Mouse (Mus musculus): ENCODE measurements around the gene Ints4. TPM values are rescaled to one million over a fixed set of nuclear protein-coding genes. Genes with fewer than 3 reads are reported as not detected.
A peak's percentile ranks its signal among the peaks of the same experiment; 100 is the strongest.
"Not testable (repeated sequence)": the region's sequence is repeated elsewhere in the genome, so short reads cannot be mapped to it uniquely, and the experiment has no call there.

Ints4 gene
- 10 to 100 TPM; 22.7 to 22.8 TPM for total RNA-seq (2021)
- long read RNA-seq, experiment 1, partial matches to known transcripts: 0 of 9 reads
- long read RNA-seq, experiment 1, other reads (novel, unspliced or antisense): 5 of 9 reads
- long read RNA-seq, experiment 2, transcript Ints4-201 (23 exons, 3,240 nt): major isoform, 7 of 13 reads
- long read RNA-seq, experiment 2, partial matches to known transcripts: 3 of 13 reads
- long read RNA-seq, experiment 2, other reads (novel, unspliced or antisense): 3 of 13 reads

GRCm38 (mm10) chr7:97480821-97481339, at the start of gene Ints4:
Gene Ints4 (plus strand): TSS chr7:97480956.
- peak; percentile 93 for DNase-seq

GRCm38 (mm10) chr7:97433517-97433916, 47.2 kb upstream of the Ints4 start:
- not testable (repeated sequence) for DNase-seq

GRCm38 (mm10) chr7:97434517-97434916, 46.2 kb upstream of the Ints4 start:
- DNase-seq: no peak

DNA sequence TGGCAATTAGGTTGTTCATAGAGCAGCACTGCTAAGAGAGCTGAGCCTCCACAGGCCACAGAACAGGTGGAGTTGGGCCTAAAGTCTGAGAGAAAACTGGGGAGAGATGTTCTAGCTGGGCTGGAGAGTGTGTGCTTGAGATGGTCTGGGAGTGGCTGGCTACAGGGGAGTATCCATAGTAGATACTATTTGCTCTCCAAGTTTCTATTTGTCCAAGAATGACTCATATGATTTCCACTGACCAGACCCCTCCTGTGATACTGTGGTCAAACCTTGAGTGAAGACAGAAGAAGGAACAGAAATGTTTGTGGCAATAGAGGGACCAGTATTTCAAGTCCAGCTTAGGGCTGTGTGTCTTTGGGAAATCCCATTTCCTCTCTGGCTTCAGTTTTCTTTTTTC, 41.8 kb upstream of the Ints4 start:
- DNase-seq: no peak

- peak; percentile 67 for DNase-seq
Measured at GRCm38 (mm10) chr7:97446171-97446925, 34.4 kb upstream of the Ints4 start.

DNA sequence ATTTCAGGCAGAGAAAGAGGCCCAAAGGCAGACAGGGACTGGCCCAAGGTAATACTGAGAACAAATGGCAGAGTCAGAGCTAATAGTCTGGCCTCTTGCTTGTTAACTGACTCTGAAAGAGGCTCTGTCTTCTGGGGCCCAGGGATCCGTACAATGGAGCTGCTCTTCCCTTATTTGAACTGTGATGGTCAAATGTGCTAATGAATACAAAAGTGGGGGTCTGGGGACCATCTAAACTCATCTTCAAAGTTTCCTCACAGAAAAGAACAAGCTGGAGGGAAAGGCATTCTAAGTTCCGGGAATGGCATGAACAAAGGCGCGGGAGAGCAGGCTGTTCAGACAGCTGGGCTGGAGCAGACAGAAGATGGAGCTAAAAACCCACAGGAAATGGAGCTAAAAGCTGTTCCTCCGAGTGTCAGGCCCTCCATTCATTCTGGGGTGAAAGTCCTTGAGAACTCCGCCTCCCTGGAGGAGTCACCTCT, 33.7 kb upstream of the Ints4 start:
- no peak for DNase-seq

DNA sequence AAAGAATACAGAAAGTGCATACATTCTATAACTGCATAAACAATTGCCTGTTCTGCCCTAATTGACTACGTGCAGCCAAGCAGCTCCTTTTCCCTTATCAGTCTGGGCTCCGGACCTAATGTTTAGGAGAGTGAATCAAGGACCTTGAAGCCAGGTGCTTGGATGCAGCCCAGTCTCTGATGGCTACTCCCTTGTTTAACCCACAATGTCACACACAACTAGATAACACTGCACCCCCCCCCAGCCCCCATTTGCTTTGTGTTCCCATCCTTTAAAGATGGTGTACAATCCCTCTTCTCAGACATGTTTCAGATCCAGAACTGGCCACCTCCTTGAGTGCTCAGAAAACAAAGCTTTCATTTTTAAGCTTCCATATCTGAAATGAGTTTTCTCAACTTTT, 29.7 kb upstream of the Ints4 start, which contains the start of gene Kctd14:
Kctd14 (plus strand) TSS at position 301 of the 400 bp plus-strand sequence.
- DNase-seq: not testable (repeated sequence)

- DNase-seq: no peak
Measured at GRCm38 (mm10) chr7:97452196-97452595, 28.6 kb upstream of the Ints4 start.

GRCm38 (mm10) chr7:97453141-97453921, 27.4 kb upstream of the Ints4 start:
- peak; percentile 10 for DNase-seq

- DNase-seq: no peak
Measured at GRCm38 (mm10) chr7:97454795-97455194, 26.0 kb upstream of the Ints4 start.

- DNase-seq: no peak
Measured at GRCm38 (mm10) chr7:97455577-97455976, 25.2 kb upstream of the Ints4 start.

DNA sequence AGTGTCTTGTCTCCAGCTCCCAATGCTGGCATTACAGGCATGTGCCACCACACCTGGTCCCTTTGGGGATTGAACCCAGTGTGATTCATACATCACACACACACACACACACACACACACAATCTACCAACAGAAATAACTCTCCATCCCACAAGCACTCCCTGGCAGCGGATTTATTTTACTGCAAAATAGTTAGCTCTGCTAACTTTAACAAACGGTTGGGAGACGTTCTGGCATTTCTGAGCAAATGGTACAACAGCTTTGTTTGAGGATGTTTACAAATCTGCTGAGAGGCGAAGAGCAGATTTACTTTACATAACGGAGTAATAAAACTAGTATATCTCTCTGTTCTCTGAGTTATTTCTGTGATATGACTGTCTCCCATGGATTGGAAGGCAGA, 7.8 kb upstream of the Ints4 start:
- DNase-seq: no peak

- no peak for DNase-seq
Measured at GRCm38 (mm10) chr7:97479349-97479748, 1.4 kb upstream of the Ints4 start.

- DNase-seq: no peak
Measured at GRCm38 (mm10) chr7:97480290-97480689, 466 bp upstream of the Ints4 start.

DNA sequence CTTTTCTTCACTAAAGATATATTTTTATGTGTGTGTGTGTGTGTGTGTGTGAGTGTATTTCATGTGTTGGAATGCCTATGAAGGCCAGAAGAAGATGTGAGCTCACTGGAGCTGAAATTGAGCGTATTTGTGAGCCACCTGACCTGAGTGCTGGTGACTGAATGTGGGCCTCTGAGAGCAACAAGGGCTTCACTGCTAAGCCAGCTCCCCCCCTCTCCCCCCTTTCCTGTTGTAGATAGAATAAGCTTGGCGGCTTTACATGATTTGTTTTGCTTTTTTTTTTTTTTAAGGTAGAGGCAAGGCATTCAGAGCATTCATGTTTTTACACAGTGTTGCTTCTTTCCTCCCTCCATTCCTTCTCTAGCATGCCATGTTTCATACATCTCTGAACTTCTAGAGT, 2.6 kb downstream of the Ints4 start:
- no peak for DNase-seq

DNA sequence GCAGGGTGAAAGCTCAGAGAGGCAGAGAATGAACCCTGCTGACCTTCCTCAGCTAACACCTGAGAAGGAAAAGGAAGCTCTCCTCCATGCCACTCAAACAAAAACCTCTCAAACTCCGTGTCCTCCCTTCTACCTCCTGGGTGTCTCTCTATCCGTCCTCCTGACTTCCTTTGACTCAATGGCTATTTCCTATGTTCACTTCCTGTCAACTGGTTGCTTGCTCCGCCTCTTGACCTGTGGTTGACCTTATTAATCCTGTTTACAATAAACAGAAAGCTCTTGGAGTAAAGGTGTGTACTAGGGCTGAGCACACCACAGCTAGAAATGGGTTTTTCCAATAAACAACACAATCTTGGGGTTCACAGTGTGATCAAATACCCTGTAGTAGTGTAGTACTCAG, 10.4 kb downstream of the Ints4 start:
- no peak for DNase-seq

DNA sequence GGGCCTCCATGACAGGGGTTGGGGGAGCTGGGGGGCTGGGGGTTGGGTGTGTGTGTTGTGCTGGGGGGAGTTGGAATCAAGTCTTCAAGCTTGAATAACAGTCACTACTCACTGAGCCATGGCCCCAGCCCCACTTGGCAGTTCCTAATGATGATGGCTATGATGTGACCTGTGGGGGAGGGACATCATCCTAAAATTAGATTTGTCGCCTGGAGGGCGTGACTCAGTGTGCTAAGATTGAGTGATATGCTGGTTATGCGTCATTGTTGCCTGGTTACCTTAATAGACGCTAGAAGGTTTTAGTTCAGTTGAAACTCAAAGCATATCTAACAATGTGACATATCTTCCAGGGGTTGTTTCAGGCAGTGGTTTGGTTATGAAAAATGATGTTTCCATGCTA, 11.7 kb downstream of the Ints4 start:
- peak; percentile 28 for DNase-seq

GRCm38 (mm10) chr7:97495052-97495451, 14.3 kb downstream of the Ints4 start:
- no peak for DNase-seq

GRCm38 (mm10) chr7:97500555-97501209, 19.9 kb downstream of the Ints4 start:
- DNase-seq: peak; percentile 37

- DNase-seq: no peak
Measured at GRCm38 (mm10) chr7:97514786-97515185, 34.0 kb downstream of the Ints4 start.

GRCm38 (mm10) chr7:97519935-97520334, 39.2 kb downstream of the Ints4 start:
- no peak for DNase-seq

DNA sequence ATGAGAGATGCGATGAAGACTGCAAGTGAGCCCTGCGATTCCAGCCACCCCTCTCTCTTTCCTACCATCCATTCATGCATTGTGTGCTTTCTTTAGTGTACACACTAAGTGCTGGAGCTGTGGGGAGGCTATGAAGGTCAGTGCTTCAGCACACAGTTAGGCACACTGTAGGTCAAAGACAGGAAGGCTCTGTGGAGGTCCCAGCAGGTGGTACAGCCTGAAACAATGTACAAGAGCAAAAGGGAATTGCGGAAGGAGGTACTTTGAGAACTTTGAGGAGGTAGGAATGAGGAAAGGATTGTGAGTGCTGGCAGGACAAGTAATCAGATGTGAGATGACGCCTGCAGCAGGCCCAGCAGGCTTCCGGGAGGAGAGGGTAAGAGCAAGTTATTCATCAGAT, 54.8 kb downstream of the Ints4 start:
- no peak for DNase-seq
